Mouse (Mus musculus): ENCODE measurements around the gene Bach2. TPM values are rescaled to one million over a fixed set of nuclear protein-coding genes. Genes with fewer than 3 reads are reported as not detected.
A peak's percentile ranks its signal among the peaks of the same experiment; 100 is the strongest.

Gene Bach2
- polyA plus RNA-seq, 1 experiment from 2014 or later, result 6.7 TPM

GRCm38 (mm10) chr4:32281306-32281705 is 42.7 kb downstream of the Bach2 start:
- no peak overlapping the region for H3K27ac ChIP-seq (ENCODE audit: low read depth)
- WGBS, result 92% methylated on average over 6 of the region's 6 CpGs
- no peak for DNase-seq (ENCODE audit: low spot score)

GRCm38 (mm10) chr4:32286405-32286804 is 47.8 kb downstream of the Bach2 start:
- peaks cover 41% of the 10 kb centered on the region for H3K4me1 ChIP-seq (replicated peaks; ENCODE audit: control insufficient read depth, insufficient read depth, low read length)
- H3K9ac ChIP-seq (ENCODE audit: low read length), result no peak overlapping the region
- DNase-seq (ENCODE audit: low spot score), result no peak

More at GRCm38 (mm10) chr4:32281306-32281705, 42.7 kb downstream of the Bach2 start:
- H3K4me2 ChIP-seq (ENCODE audit: low read length), result no peak overlapping the region
- no peak overlapping the region for H3K9ac ChIP-seq (ENCODE audit: low read length)
- H3K4me3 ChIP-seq (ENCODE audit: low read depth, low read length), result no peak overlapping the region
- H3K9me3 ChIP-seq (ENCODE audit: control insufficient read depth, low read length), result no peaks in the 10 kb centered on the region
- peaks cover 5% of the 10 kb centered on the region for H3K4me1 ChIP-seq (replicated peaks; ENCODE audit: control insufficient read depth, insufficient read depth, low read length)
- no peaks in the 10 kb centered on the region for H3K27me3 ChIP-seq (replicated peaks; ENCODE audit: control insufficient read depth, insufficient read depth, low read length)
- H3K36me3 ChIP-seq (ENCODE audit: control insufficient read depth, insufficient read depth, low read length), result no peaks in the 10 kb centered on the region
- no peak for ATAC-seq (replicated peaks; ENCODE audit: low FRiP score, low TSS enrichment, low read depth)

DNA sequence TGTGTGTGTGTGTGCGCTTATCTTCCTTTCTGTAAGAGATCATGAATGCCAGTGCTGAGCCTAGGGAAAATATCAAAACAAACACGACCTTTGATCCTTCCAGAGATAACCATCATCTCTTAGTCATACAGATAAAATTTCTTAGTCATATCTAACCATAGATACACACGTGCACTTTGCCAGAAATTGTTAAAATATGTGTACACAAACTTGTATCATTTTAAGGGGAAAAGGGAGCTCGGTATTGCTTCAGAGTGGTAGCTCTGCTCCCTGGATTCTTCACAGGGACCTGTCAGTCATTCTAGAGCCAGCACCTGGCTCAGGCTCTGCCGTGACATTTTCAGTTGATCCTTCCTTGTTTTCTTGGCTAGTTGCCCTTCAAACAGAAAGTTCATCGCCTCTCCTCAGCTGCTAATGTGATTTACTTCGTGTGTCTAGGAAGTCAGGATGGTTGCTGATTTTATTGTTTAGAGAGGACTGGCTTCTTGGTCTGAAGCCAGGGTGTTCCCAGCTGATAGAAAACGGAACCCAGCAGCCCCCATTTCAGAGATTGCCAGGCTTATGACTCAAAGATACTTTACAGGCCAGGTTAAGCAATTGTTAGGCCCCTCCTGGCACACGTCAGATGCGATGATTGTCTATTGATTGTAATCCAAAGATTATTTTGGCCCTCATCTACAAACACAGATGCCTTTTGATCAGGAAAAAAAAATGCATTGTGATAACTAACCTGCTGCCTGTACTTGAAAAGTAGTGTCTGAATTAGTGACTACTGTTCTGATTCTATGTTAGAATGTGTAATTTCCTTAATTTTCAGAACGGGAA is 49.6 kb downstream of the Bach2 start:
- H3K27me3 ChIP-seq (replicated peaks; ENCODE audit: control insufficient read depth, insufficient read depth, low read length), result no peaks in the 10 kb centered on the region
- H3K4me2 ChIP-seq (ENCODE audit: low read length), result peak overlapping the region; percentile 24; the same call in 1 of the 2 replicates
- H3K9me3 ChIP-seq (ENCODE audit: control insufficient read depth, low read length), result no peaks in the 10 kb centered on the region
- H3K27ac ChIP-seq (ENCODE audit: low read depth), result no peak overlapping the region
- peaks cover 49% of the 10 kb centered on the region for H3K4me1 ChIP-seq (replicated peaks; ENCODE audit: control insufficient read depth, insufficient read depth, low read length)
- 19% methylated on average over 11 of the region's 11 CpGs for WGBS
- ATAC-seq (replicated peaks; ENCODE audit: low FRiP score, low TSS enrichment, low read depth) (no peak), DNase-seq (ENCODE audit: low spot score) (no peak)
- H3K36me3 ChIP-seq (ENCODE audit: control insufficient read depth, insufficient read depth, low read length), result no peaks in the 10 kb centered on the region
- no peak overlapping the region for H3K4me3 ChIP-seq (ENCODE audit: low read depth, low read length)
- no peak overlapping the region for H3K9ac ChIP-seq (ENCODE audit: low read length)

More at GRCm38 (mm10) chr4:32286405-32286804, 47.8 kb downstream of the Bach2 start:
- no peak overlapping the region for H3K4me3 ChIP-seq (ENCODE audit: low read depth, low read length)
- no peaks in the 10 kb centered on the region for H3K9me3 ChIP-seq (ENCODE audit: control insufficient read depth, low read length)
- no peaks in the 10 kb centered on the region for H3K27me3 ChIP-seq (replicated peaks; ENCODE audit: control insufficient read depth, insufficient read depth, low read length)
- H3K27ac ChIP-seq (ENCODE audit: low read depth), result no peak overlapping the region
- H3K36me3 ChIP-seq (ENCODE audit: control insufficient read depth, insufficient read depth, low read length), result no peaks in the 10 kb centered on the region
- 63% methylated on average over 8 of the region's 8 CpGs for WGBS
- no peak overlapping the region for H3K4me2 ChIP-seq (ENCODE audit: low read length)
- no peak for ATAC-seq (replicated peaks; ENCODE audit: low FRiP score, low TSS enrichment, low read depth)

- no peak for DNase-seq (ENCODE audit: low spot score)
- 0 out of 2 replicates have a peak overlapping the region, but pooled peaks have one; percentile 73 for H3K27ac ChIP-seq (ENCODE audit: low read depth)
- WGBS, result 64% methylated on average over 6 of the region's 6 CpGs
- H3K4me2 ChIP-seq (ENCODE audit: low read length), result no peak overlapping the region
- H3K9ac ChIP-seq (ENCODE audit: low read length), result no peak overlapping the region
- 0 out of 2 replicates have a peak, but pooled peaks have one; percentile 12 for ATAC-seq (replicated peaks; ENCODE audit: low FRiP score, low TSS enrichment, low read depth)
- no peak overlapping the region for H3K4me3 ChIP-seq (ENCODE audit: low read depth, low read length)
- H3K9me3 ChIP-seq (ENCODE audit: control insufficient read depth, low read length), result no peaks in the 10 kb centered on the region
- no peaks in the 10 kb centered on the region for H3K27me3 ChIP-seq (replicated peaks; ENCODE audit: control insufficient read depth, insufficient read depth, low read length)
- peaks cover 49% of the 10 kb centered on the region for H3K4me1 ChIP-seq (replicated peaks; ENCODE audit: control insufficient read depth, insufficient read depth, low read length)
- no peaks in the 10 kb centered on the region for H3K36me3 ChIP-seq (ENCODE audit: control insufficient read depth, insufficient read depth, low read length)
Observed at GRCm38 (mm10) chr4:32289845-32290244, 51.2 kb downstream of the Bach2 start.

GRCm38 (mm10) chr4:32291406-32291805 is 52.8 kb downstream of the Bach2 start:
- Histone ChIP-seq H3K9ac (ENCODE audit: low read length) (no peak overlapping the region), H3K4me1 (replicated peaks; ENCODE audit: control insufficient read depth, insufficient read depth, low read length) (peaks cover 49% of the 10 kb centered on the region), H3K36me3 (ENCODE audit: control insufficient read depth, insufficient read depth, low read length) (no peaks in the 10 kb centered on the region), H3K4me3 (ENCODE audit: low read depth, low read length) (no peak overlapping the region), H3K9me3 (ENCODE audit: control insufficient read depth, low read length) (no peaks in the 10 kb centered on the region), H3K4me2 (ENCODE audit: low read length) (no peak overlapping the region), H3K27ac (ENCODE audit: low read depth) (peak overlapping the region; percentile 73; the same call in 1 of the 2 replicates), H3K27me3 (replicated peaks; ENCODE audit: control insufficient read depth, insufficient read depth, low read length) (no peaks in the 10 kb centered on the region)
- WGBS, result 67% methylated on average over 4 of the region's 4 CpGs
- no peak for DNase-seq (ENCODE audit: low spot score)
- no peak for ATAC-seq (replicated peaks; ENCODE audit: low FRiP score, low TSS enrichment, low read depth)

- Histone ChIP-seq H3K27ac (ENCODE audit: low read depth) (no peak overlapping the region), H3K9ac (ENCODE audit: low read length) (no peak overlapping the region), H3K9me3 (ENCODE audit: control insufficient read depth, low read length) (no peaks in the 10 kb centered on the region), H3K4me3 (ENCODE audit: low read depth, low read length) (no peak overlapping the region), H3K27me3 (replicated peaks; ENCODE audit: control insufficient read depth, insufficient read depth, low read length) (no peaks in the 10 kb centered on the region), H3K36me3 (ENCODE audit: control insufficient read depth, insufficient read depth, low read length) (no peaks in the 10 kb centered on the region), H3K4me1 (replicated peaks; ENCODE audit: control insufficient read depth, insufficient read depth, low read length) (peaks cover 42% of the 10 kb centered on the region), H3K4me2 (ENCODE audit: low read length) (no peak overlapping the region)
- ATAC-seq (replicated peaks; ENCODE audit: low FRiP score, low TSS enrichment, low read depth) (no peak), DNase-seq (ENCODE audit: low spot score) (no peak)
- 54% methylated on average over 7 of the region's 7 CpGs for WGBS
Observed at GRCm38 (mm10) chr4:32293686-32294265, 55.2 kb downstream of the Bach2 start.

DNA sequence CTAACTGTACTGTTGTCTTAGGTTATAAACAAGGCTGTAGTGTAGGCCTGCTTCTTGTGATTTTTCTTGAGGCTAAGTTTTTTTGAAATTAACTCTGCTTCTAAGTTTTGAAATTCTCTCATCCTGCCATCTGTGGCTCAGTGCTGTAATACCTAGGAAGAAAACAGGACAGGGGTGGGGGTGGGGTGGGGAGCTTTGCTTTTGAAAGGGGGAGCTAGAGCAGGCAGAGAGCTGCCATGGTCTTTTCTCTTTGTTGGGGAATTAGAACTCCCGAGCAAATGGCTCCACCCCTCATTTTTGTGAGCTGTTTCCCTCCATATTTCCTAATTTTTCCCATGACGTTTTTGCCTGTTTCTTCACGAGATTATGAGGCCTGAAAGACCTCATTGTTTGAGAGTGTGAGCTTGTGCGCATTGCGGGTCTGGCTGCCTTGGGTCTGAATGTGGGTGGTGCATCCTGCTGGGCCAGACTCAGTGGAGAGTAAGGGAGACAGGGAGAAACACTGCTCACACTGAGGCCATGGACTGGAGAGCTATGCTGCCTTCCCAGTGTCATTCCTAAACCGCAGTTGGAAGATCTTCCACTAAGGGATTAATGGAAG is 58.6 kb downstream of the Bach2 start:
- 33% methylated on average over 6 of the region's 6 CpGs for WGBS
- Histone ChIP-seq H3K36me3 (ENCODE audit: control insufficient read depth, insufficient read depth, low read length) (no peaks in the 10 kb centered on the region), H3K27me3 (replicated peaks; ENCODE audit: control insufficient read depth, insufficient read depth, low read length) (no peaks in the 10 kb centered on the region), H3K9me3 (ENCODE audit: control insufficient read depth, low read length) (no peaks in the 10 kb centered on the region), H3K9ac (ENCODE audit: low read length) (no peak overlapping the region), H3K4me1 (replicated peaks; ENCODE audit: control insufficient read depth, insufficient read depth, low read length) (peaks cover 28% of the 10 kb centered on the region), H3K27ac (ENCODE audit: low read depth) (no peak overlapping the region), H3K4me2 (ENCODE audit: low read length) (no peak overlapping the region), H3K4me3 (ENCODE audit: low read depth, low read length) (no peak overlapping the region)
- ATAC-seq (replicated peaks; ENCODE audit: low FRiP score, low TSS enrichment, low read depth) (0 out of 2 replicates have a peak, but pooled peaks have one; percentile 60), DNase-seq (ENCODE audit: low spot score) (no peak)

DNA sequence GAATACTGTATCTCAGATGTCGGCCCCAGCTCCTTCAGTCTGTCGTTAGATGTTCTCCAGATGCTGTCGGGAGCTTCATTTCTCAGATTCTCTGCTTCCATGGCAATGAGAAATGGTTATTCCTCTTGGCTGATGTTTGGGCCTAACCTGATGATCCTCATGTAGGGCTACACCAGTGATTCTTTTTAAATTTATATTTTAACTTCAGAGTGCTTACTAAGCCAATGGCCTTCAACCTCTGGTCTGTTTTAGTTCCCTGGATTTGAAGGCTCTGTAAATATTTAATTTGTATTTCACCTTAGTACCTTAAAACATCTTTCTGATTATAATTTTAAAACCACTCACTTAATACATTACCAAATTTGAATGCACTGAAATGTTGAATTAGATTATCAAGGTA is 60.6 kb downstream of the Bach2 start:
- Histone ChIP-seq H3K27ac (ENCODE audit: low read depth) (peak overlapping the region; percentile 22; the same call in 1 of the 2 replicates), H3K9ac (ENCODE audit: low read length) (no peak overlapping the region), H3K4me2 (ENCODE audit: low read length) (no peak overlapping the region), H3K4me1 (replicated peaks; ENCODE audit: control insufficient read depth, insufficient read depth, low read length) (peaks cover 39% of the 10 kb centered on the region), H3K9me3 (ENCODE audit: control insufficient read depth, low read length) (no peaks in the 10 kb centered on the region), H3K36me3 (ENCODE audit: control insufficient read depth, insufficient read depth, low read length) (no peaks in the 10 kb centered on the region), H3K4me3 (ENCODE audit: low read depth, low read length) (no peak overlapping the region), H3K27me3 (replicated peaks; ENCODE audit: control insufficient read depth, insufficient read depth, low read length) (no peaks in the 10 kb centered on the region)
- 51% methylated on average over 3 of the region's 3 CpGs for WGBS
- ATAC-seq (replicated peaks; ENCODE audit: low FRiP score, low TSS enrichment, low read depth) (no peak), DNase-seq (ENCODE audit: low spot score) (no peak)

Measured in intestine, embryonic 14.5 days (tissue).